In the genomic region with DNA sequence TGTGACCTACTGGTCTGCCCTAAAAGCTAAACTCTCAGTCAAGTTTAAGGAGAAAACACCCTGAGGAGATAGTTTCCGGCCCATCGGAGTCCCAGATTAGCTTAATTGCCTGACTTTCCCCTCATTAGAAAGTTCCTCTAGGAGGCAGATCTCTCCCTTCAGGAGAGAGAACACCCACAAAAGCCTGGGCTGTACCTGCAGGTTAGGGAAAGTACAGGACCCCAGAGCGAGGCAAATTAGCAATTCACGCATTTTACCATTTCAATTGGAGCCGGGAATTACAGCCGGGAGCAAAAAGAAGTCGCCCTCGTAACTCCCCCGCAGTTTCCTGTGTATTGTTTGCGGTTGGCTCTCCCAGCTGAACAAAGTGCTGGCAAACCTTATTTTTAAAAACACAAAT, we compare ENCODE assay signal across 9 mouse cellular contexts. TPM values are rescaled to one million over a fixed set of nuclear protein-coding genes. Genes with fewer than 3 reads are reported as not detected.
A peak's percentile ranks its signal among the peaks of the same experiment; 100 is the strongest.
DNase-seq lines count a peak whose midpoint lies in the region; ATAC-seq and TF ChIP-seq lines count a peak whose summit lies in the region.
"Had no signal": no experiment of that assay in that cellular context is flagged by ENCODE, and none has a peak within 500 bp of the region (broad histone marks: within the 10 kb centered on the region; RNA-seq: fewer than 3 reads in every experiment).

No protein-coding gene starts in this region.

- peak; percentile 97 for TF ChIP-seq EP300 in ES-Bruce4 (IDR thresholded peaks at IDR 0.05; ENCODE audit: insufficient read depth, low read depth, low read length)
- TF ChIP-seq EP300 in heart, postnatal 0 days (IDR thresholded peaks at IDR 0.05; ENCODE audit: low read depth), result no peak
- TF ChIP-seq EP300 in liver, postnatal 0 days (IDR thresholded peaks at IDR 0.05; ENCODE audit: low read depth), result no peak

- no peak overlapping the region for H3K4me3 ChIP-seq in ES-Bruce4 (ENCODE audit: low read depth, low read length)
- peak overlapping the region; percentile 37 for H3K4me3 ChIP-seq in heart, postnatal 0 days (ENCODE audit: low read depth, low read length)
- H3K4me3 ChIP-seq in liver, postnatal 0 days (ENCODE audit: low read depth, low read length), result peak overlapping the region; percentile 12; the same call in 1 of the 2 replicates

- no peaks in the 10 kb centered on the region for H3K9me3 ChIP-seq in ES-Bruce4 (replicated peaks; ENCODE audit: control insufficient read depth, insufficient read depth, low read length, poor library complexity, severe bottlenecking)
- H3K9me3 ChIP-seq in heart, postnatal 0 days (replicated peaks; ENCODE audit: control insufficient read depth, low read length), result no peaks in the 10 kb centered on the region
- no peaks in the 10 kb centered on the region for H3K9me3 ChIP-seq in liver, postnatal 0 days (ENCODE audit: low read length)

- H3K27me3 ChIP-seq in ES-Bruce4 (ENCODE audit: control insufficient read depth, insufficient read depth, low read length, poor library complexity, severe bottlenecking), result no peaks in the 10 kb centered on the region
- H3K27me3 ChIP-seq in heart, postnatal 0 days (ENCODE audit: control insufficient read depth, insufficient read depth, low read length), result no peaks in the 10 kb centered on the region
- no peaks in the 10 kb centered on the region; the same call in 1 of the 2 replicates for H3K27me3 ChIP-seq in liver, postnatal 0 days (ENCODE audit: insufficient read depth, low read length)

- H3K4me1 ChIP-seq in ES-Bruce4 (ENCODE audit: control insufficient read depth, insufficient read depth, low read length), result no peaks in the 10 kb centered on the region
- peaks cover 9% of the 10 kb centered on the region; the same call in 1 of the 2 replicates for H3K4me1 ChIP-seq in heart, postnatal 0 days (ENCODE audit: control insufficient read depth, insufficient read depth)
- H3K4me1 ChIP-seq in liver, postnatal 0 days (ENCODE audit: insufficient read depth), result peaks cover 6% of the 10 kb centered on the region; the same call in 1 of the 2 replicates

- DNase-seq in R1 (ENCODE audit: low read depth, low spot score), result peak; percentile 100
- DNase-seq in heart, postnatal 0 days (ENCODE audit: low spot score), result no peak
- DNase-seq in liver, postnatal 0 days, result no peak
- no peak for DNase-seq in left cerebral cortex, adult 8-10 months (ENCODE audit: low spot score in 2 of 2)
- no peak for DNase-seq in adrenal gland, adult 8-10 months
- no peak for DNase-seq in gastrocnemius, postnatal 10 days
- DNase-seq: kidney, postnatal 36 days had no signal

- 13% methylated on average over 10 of the region's 10 CpGs for WGBS in heart, postnatal 0 days
- 9% methylated on average over 10 of the region's 10 CpGs for WGBS in liver, postnatal 0 days (ENCODE audit: insufficient replicate concordance)

- H3K36me3 ChIP-seq in ES-Bruce4 (ENCODE audit: control insufficient read depth, insufficient read depth, low read length, poor library complexity, severe bottlenecking), result no peaks in the 10 kb centered on the region
- no peaks in the 10 kb centered on the region for H3K36me3 ChIP-seq in heart, postnatal 0 days (replicated peaks; ENCODE audit: control insufficient read depth, insufficient read depth, low read length)
- no peaks in the 10 kb centered on the region for H3K36me3 ChIP-seq in liver, postnatal 0 days (replicated peaks; ENCODE audit: insufficient read depth, low read length)

- peak overlapping the region; percentile 99 for H3K27ac ChIP-seq in ES-Bruce4 (ENCODE audit: insufficient read depth, low read length)
- peak overlapping the region; percentile 71 for H3K27ac ChIP-seq in heart, postnatal 0 days (ENCODE audit: low read depth)
- H3K27ac ChIP-seq in liver, postnatal 0 days (ENCODE audit: low read depth), result no peak overlapping the region

- no peak for ATAC-seq in heart, postnatal 0 days (ENCODE audit: insufficient read depth, low read depth)
- ATAC-seq in liver, postnatal 0 days, result no peak
- no peak for ATAC-seq in CD4-positive, CD25-positive, alpha-beta regulatory T cell, adult 4 months

- TF ChIP-seq CTCF in ES-Bruce4 (IDR thresholded peaks at IDR 0.05; ENCODE audit: low read depth, low read length), result no peak
- no peak for TF ChIP-seq CTCF in heart, postnatal 0 days (IDR thresholded peaks at IDR 0.05; ENCODE audit: low read depth)
- TF ChIP-seq CTCF in liver, postnatal 0 days (IDR thresholded peaks at IDR 0.05; ENCODE audit: low read depth), result no peak

- no peak for TF ChIP-seq POLR2A in ES-Bruce4 (IDR thresholded peaks at IDR 0.05; ENCODE audit: insufficient read depth, low read length)

- peak overlapping the region; percentile 63 for H3K4me2 ChIP-seq in heart, postnatal 0 days (ENCODE audit: low read depth, low read length)
- H3K4me2 ChIP-seq in liver, postnatal 0 days (ENCODE audit: low read depth, low read length), result peak overlapping the region; percentile 63

- no peak overlapping the region for H3K9ac ChIP-seq in ES-Bruce4 (ENCODE audit: low read depth, poor library complexity, severe bottlenecking)
- H3K9ac ChIP-seq in heart, postnatal 0 days (replicated peaks; ENCODE audit: low read depth, low read length), result peak overlapping the region; percentile 32
- peak overlapping the region; percentile 44 for H3K9ac ChIP-seq in liver, postnatal 0 days (replicated peaks)

RNA-seq across cellular contexts. Expression of a gene that starts 25.2 kb away (rescaled TPM):
- polyA plus RNA-seq in ES-Bruce4 (2011; ENCODE audit: insufficient read depth, insufficient read length, low read depth, missing spikeins), result 66.0 and 72.8 TPM in 2 replicates
- 10.8 and 12.1 TPM in 2 replicates for total RNA-seq in heart, postnatal 0 days (2014; rRNA removed; ENCODE audit: low replicate concordance)
- 24.9 and 25.5 TPM in 2 replicates for polyA plus RNA-seq in heart, postnatal 0 days (2015; fragmentation: Nextera tagmentation; extraction: Ambion mirVana)
- polyA plus RNA-seq in liver, postnatal 0 days (2015; fragmentation: Nextera tagmentation; extraction: Ambion mirVana), result 22.0 and 22.2 TPM in 2 replicates
- 10 to 100 TPM; 35.5 to 36.5 TPM for polyA plus RNA-seq in CD4-positive, CD25-positive, alpha-beta regulatory T cell, adult 4 months (2017; shearing (Covaris generic))
- total RNA-seq in left cerebral cortex, adult 8-10 months (2022), result 10 to 100 TPM; 76.4 to 82.2 (median 79.0) TPM
- total RNA-seq in adrenal gland, adult 8-10 months (2022), result 100 to 1,000 TPM in 1 of 4 experiments, 10 to 100 TPM in 3; 84.5 to 114 (median 92.1) TPM
- total RNA-seq in gastrocnemius, postnatal 10 days (2021), result 10 to 100 TPM; 63.0 to 68.2 TPM

RNA-seq across cellular contexts. Expression of a gene that starts 29.1 kb away (rescaled TPM):
- polyA plus RNA-seq in ES-Bruce4 (2011; ENCODE audit: insufficient read depth, insufficient read length, low read depth, missing spikeins), result 203 and 213 TPM in 2 replicates
- 32.1 and 46.9 TPM in 2 replicates for total RNA-seq in heart, postnatal 0 days (2014; rRNA removed; ENCODE audit: low replicate concordance)
- polyA plus RNA-seq in heart, postnatal 0 days (2015; fragmentation: Nextera tagmentation; extraction: Ambion mirVana), result 111 and 119 TPM in 2 replicates
- polyA plus RNA-seq in liver, postnatal 0 days (2015; fragmentation: Nextera tagmentation; extraction: Ambion mirVana), result 46.7 and 50.1 TPM in 2 replicates
- 100 to 1,000 TPM; 210 to 252 TPM for polyA plus RNA-seq in CD4-positive, CD25-positive, alpha-beta regulatory T cell, adult 4 months (2017; shearing (Covaris generic))
- total RNA-seq in left cerebral cortex, adult 8-10 months (2022), result 100 to 1,000 TPM; 204 to 226 (median 221) TPM
- 100 to 1,000 TPM; 152 to 167 (median 162) TPM for total RNA-seq in adrenal gland, adult 8-10 months (2022)
- 10 to 100 TPM; 57.9 to 59.4 TPM for total RNA-seq in gastrocnemius, postnatal 10 days (2021)
